Mouse (Mus musculus) liver, embryonic 14.5 days (tissue): ENCODE measurements at regions not wholly inside any gene's neighbourhood (a gene's known extent, or its start where the extent isn't known, plus 50 kb on each side); places are given as distances from the start of the nearest gene placed in this dataset.

Experiments used
- ATAC-seq: fragments of 200-750 bp; cut with Nextera tagmentation; 2 replicates; pipeline ENCODE4 v1.8.0; 2017; ENCODE audit warnings: moderate number of reproducible peaks, mild to moderate bottlenecking, moderate library complexity; ENCODE audit not compliant: insufficient read depth
- DNase-seq, 3 experiments: peaks; one replicate each; pipeline ENCODE4 v3.0.0-alpha.2; 2012 to 2013; ENCODE audit warnings: low read depth in 3 of 3, low spot score in 3 of 3
- H3K27ac ChIP-seq: fragments of 300-500 bp; sonication (generic); 2 replicates; pipeline ENCODE4 v1.5.1; 2014; ENCODE audit warnings: moderate library complexity, mild to moderate bottlenecking, control low read depth, inconsistent platforms
- H3K27me3 ChIP-seq: fragments of 300-500 bp; sonication (generic); 2 replicates; pipeline ENCODE4 v1.6.1; 2014; ENCODE audit warnings: mild to moderate bottlenecking, low read length, moderate library complexity; ENCODE audit not compliant: control insufficient read depth, insufficient read depth
- H3K36me3 ChIP-seq: fragments of 300-500 bp; sonication (generic); replicated peaks from 2 replicates; pipeline ENCODE4 v1.6.1; 2014; ENCODE audit warnings: low read depth; ENCODE audit not compliant: control insufficient read depth, insufficient read depth
- H3K4me1 ChIP-seq, 2 experiments: fragments of 200-500 bp in 1 of 2; fragments of 300-500 bp in 1 of 2; sonication (generic) in 1 of 2; replicated peaks; 2 replicates each; pipeline ENCODE4 v1.6.1; 2012 to 2014; ENCODE audit warnings: antibody characterized with exemption in 1 of 2, inconsistent platforms in 1 of 2, low read length in 1 of 2; ENCODE audit not compliant: control insufficient read depth in 2 of 2, insufficient read depth in 2 of 2
- H3K4me2 ChIP-seq: fragments of 300-500 bp; sonication (generic); 2 replicates; pipeline ENCODE4 v1.6.1; 2014; ENCODE audit warnings: low read depth, mild to moderate bottlenecking, control low read depth, moderate library complexity
- H3K4me3 ChIP-seq, 2 experiments: fragments of 200-500 bp in 1 of 2; fragments of 300-500 bp in 1 of 2; sonication (generic) in 1 of 2; 2 replicates each; pipeline ENCODE4 v1.5.1; 2012 to 2014; ENCODE audit warnings: low read depth in 2 of 2, low read length in 2 of 2, mild to moderate bottlenecking in 2 of 2, control low read depth in 1 of 2, inconsistent platforms in 1 of 2, moderate library complexity in 1 of 2; ENCODE audit not compliant: insufficient read depth in 1 of 2
- H3K9ac ChIP-seq: fragments of 300-500 bp; sonication (generic); replicated peaks from 2 replicates; pipeline ENCODE4 v1.6.1; 2014; ENCODE audit warnings: mild to moderate bottlenecking, control low read depth, moderate library complexity
- H3K9me3 ChIP-seq: fragments of 300-500 bp; sonication (generic); 2 replicates; pipeline ENCODE4 v1.6.1; 2016; ENCODE audit warnings: low read length, mixed read lengths; ENCODE audit not compliant: control insufficient read depth
- CTCF ChIP-seq: IDR thresholded peaks from 2 replicates; pipeline ENCODE4 v1.5.1; 2016; ENCODE audit warnings: antibody characterized with exemption, low read depth, control low read depth
- EP300 ChIP-seq: IDR thresholded peaks from 2 replicates; pipeline ENCODE4 v1.6.1; 2016; ENCODE audit warnings: antibody characterized with exemption, low read depth
- WGBS: fragments of 180-500 bp; shearing (Covaris S2); extraction: QIAGEN DNeasy Blood & Tissue Kit; methylation state at CpG from one replicate; pipeline ENCODE4 v1.1.7; 2014; ENCODE audit not compliant: insufficient replicate concordance; 5-methylcytosine and 5-hydroxymethylcytosine counted together

DNA sequence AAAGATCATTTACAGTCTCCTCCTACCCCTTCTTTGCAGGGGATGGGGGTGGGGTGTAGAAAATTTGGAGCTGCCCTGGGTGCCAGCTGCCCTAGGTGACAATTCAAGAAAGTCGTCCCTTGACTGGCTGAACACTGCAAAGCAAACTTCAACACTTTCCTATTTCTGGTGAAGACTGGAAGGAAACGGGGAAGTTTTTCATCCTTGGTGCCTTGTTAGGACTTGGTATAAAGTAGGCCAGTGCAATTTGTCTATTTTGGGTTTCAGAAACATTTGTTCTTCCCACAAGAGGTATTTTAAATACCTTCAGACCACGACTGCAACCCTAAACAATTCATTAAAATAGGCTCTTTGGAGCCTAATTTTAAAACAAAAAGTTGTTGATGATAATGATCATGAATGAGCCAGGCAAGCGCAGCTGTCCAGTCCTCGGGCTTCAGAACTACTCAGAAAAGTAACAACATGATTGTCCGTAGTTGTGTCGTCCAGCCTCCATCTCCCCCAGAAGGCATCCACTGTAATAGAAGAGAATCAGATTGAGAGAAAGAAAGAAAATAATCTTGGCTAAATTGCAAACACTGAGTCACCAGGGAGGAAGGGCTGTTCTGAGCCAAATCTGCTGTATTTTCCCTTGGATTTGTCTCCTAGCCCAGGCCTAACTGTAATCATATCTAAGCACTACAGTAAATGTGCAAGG lies 194.2 kb downstream of the Mex3b start:
- no peaks in the 10 kb centered on the region for H3K27me3 ChIP-seq
- peaks cover 0 to 4% of the 10 kb centered on the region in 2 experiments; a peak in 2 of 4 replicates for H3K4me1 ChIP-seq
- no peak overlapping the region for H3K27ac ChIP-seq
- no peaks in the 10 kb centered on the region for H3K36me3 ChIP-seq
- DNase-seq (no peak), ATAC-seq (no peak)
- 60% methylated on average over 7 of the region's 7 CpGs for WGBS
- H3K9me3 ChIP-seq = no peaks in the 10 kb centered on the region
- TF ChIP-seq CTCF (no peak), EP300 (no peak)
- no peak overlapping the region for H3K9ac ChIP-seq
- H3K4me3 ChIP-seq = no peak overlapping the region
- no peak overlapping the region for H3K4me2 ChIP-seq

GRCm38 (mm10) chr7:83061894-83062477 lies 194.9 kb downstream of the Mex3b start:
- TF ChIP-seq CTCF (no peak), EP300 (no peak)
- WGBS = 43% methylated on average over 6 of the region's 6 CpGs
- H3K4me3 ChIP-seq = no peak overlapping the region

GRCm38 (mm10) chr7:83063559-83063958 lies 196.4 kb downstream of the Mex3b start:
- Histone ChIP-seq H3K9me3 (no peaks in the 10 kb centered on the region), H3K4me2 (no peak overlapping the region), H3K27me3 (no peaks in the 10 kb centered on the region), H3K4me1 (peaks cover 0 to 4% of the 10 kb centered on the region in 2 experiments; a peak in 2 of 4 replicates), H3K27ac (no peak overlapping the region), H3K4me3 (no peak overlapping the region), H3K36me3 (no peaks in the 10 kb centered on the region), H3K9ac (no peak overlapping the region)
- DNase-seq = no peak
- 64% methylated on average over 3 of the region's 3 CpGs for WGBS
- no peak for ATAC-seq
- TF ChIP-seq EP300 = no peak
- no peak for TF ChIP-seq CTCF

More at GRCm38 (mm10) chr7:83061894-83062477, 194.9 kb downstream of the Mex3b start:
- Histone ChIP-seq H3K9ac (no peak overlapping the region), H3K4me1 (peaks cover 0 to 4% of the 10 kb centered on the region in 2 experiments; a peak in 2 of 4 replicates), H3K27ac (no peak overlapping the region), H3K9me3 (no peaks in the 10 kb centered on the region), H3K36me3 (no peaks in the 10 kb centered on the region), H3K4me2 (no peak overlapping the region), H3K27me3 (no peaks in the 10 kb centered on the region)
- ATAC-seq (no peak), DNase-seq (no peak)

DNA sequence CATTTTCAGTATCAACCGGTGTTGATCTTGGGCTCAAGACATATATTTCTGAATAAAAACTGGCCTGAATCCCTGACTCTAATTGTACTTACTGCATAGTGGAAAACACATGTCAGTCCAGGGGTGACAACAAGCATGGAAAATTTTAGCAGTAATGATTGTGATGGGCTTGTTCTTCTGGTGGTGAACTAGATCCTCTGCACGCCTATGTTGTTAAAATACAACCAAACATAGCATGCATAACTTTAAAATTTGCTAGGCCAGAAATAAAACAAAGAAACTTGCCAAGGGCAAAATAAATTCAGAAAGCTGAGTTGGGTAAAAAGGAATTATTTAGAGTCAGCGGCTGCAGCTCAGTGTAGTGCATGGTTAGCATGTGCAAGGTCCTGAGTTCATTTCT lies 198.2 kb downstream of the Mex3b start:
- Histone ChIP-seq H3K9ac (no peak overlapping the region), H3K27ac (no peak overlapping the region), H3K36me3 (no peaks in the 10 kb centered on the region), H3K4me3 (no peak overlapping the region), H3K9me3 (no peaks in the 10 kb centered on the region), H3K4me2 (no peak overlapping the region), H3K4me1 (peaks cover 0 to 4% of the 10 kb centered on the region in 2 experiments; a peak in 2 of 4 replicates), H3K27me3 (no peaks in the 10 kb centered on the region)
- DNase-seq = no peak
- TF ChIP-seq EP300 (no peak), CTCF (no peak)
- ATAC-seq = no peak
- 65% methylated on average over 3 of the region's 3 CpGs for WGBS

GRCm38 (mm10) chr7:83074399-83074970 lies 207.4 kb downstream of the Mex3b start:
- Histone ChIP-seq H3K4me1 (peaks cover 0 to 15% of the 10 kb centered on the region in 2 experiments; a peak in 2 of 4 replicates), H3K27ac (no peak overlapping the region), H3K4me3 (no peak overlapping the region), H3K27me3 (no peaks in the 10 kb centered on the region), H3K9ac (no peak overlapping the region), H3K9me3 (no peaks in the 10 kb centered on the region), H3K36me3 (no peaks in the 10 kb centered on the region), H3K4me2 (no peak overlapping the region)
- 67% methylated on average over 15 of the region's 15 CpGs for WGBS
- TF ChIP-seq EP300 (no peak), CTCF (no peak)
- DNase-seq (no peak), ATAC-seq (no peak)
